Comparison of ENCODE assay signal across 19 mouse cellular contexts in the genomic region with DNA sequence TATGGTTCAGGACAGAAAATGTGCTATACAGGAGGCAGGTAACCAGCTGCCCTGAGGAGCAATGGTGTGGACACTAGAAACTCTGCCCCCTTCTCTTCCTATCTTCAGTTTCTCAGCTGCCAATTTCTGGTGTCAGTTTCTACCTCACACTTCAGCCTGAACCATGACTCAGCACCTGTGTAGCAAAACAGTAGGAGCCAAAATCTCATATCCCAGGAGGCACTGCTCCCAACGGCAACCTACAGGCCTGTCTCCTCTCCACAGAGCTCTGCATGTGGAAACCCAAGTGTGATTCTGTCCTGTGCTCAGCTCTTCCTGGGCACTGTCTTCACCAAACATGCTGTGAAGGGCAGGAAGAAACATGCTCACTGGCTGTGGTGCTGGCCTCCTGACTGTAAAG.
A peak's percentile ranks its signal among the peaks of the same experiment; 100 is the strongest.
DNase-seq lines count a peak whose midpoint lies in the region; ATAC-seq and TF ChIP-seq lines count a peak whose summit lies in the region.
"Had no signal": no experiment of that assay in that cellular context is flagged by ENCODE, and none has a peak within 500 bp of the region (broad histone marks: within the 10 kb centered on the region; RNA-seq: fewer than 3 reads in every experiment).

No protein-coding gene starts in this region.

- 63% methylated on average over 1 of the region's 1 CpGs for WGBS in liver, postnatal 0 days (ENCODE audit: insufficient replicate concordance)

- 0 out of 2 replicates have a peak, but pooled peaks cover 6% of the 10 kb centered on the region for H3K36me3 ChIP-seq in liver, postnatal 0 days (replicated peaks; ENCODE audit: insufficient read depth, low read length)

- H3K9me3 ChIP-seq in liver, postnatal 0 days (ENCODE audit: low read length): no peaks in the 10 kb centered on the region
- H3K9me3 ChIP-seq: limb, embryonic 12.5 days; neural tube, embryonic 13.5 days had no signal

- H3K9ac ChIP-seq in liver, postnatal 0 days (replicated peaks): 0 out of 2 replicates have a peak overlapping the region, but pooled peaks have one; percentile 30
- H3K9ac ChIP-seq: limb, embryonic 12.5 days; neural tube, embryonic 13.5 days had no signal

- H3K4me3 ChIP-seq in liver, postnatal 0 days (ENCODE audit: low read depth, low read length): no peak overlapping the region
- H3K4me3 ChIP-seq: limb, embryonic 12.5 days; neural tube, embryonic 13.5 days had no signal

- TF ChIP-seq CTCF in liver, postnatal 0 days (IDR thresholded peaks at IDR 0.05; ENCODE audit: low read depth): no peak

- no peak overlapping the region for H3K4me2 ChIP-seq in liver, postnatal 0 days (ENCODE audit: low read depth, low read length)
- H3K4me2 ChIP-seq: limb, embryonic 12.5 days; neural tube, embryonic 13.5 days had no signal

- DNase-seq in cerebellum, adult 18-20 months: peak; percentile 27 to 51
- DNase-seq in brain, adult 2 months (ENCODE audit: low read depth, low spot score): peak; percentile 59
- peak; percentile 17 for DNase-seq in liver, postnatal 0 days
- DNase-seq in left cerebral cortex, adult 8-10 months (ENCODE audit: low spot score in 2 of 2): no peak
- no peak for DNase-seq in heart, adult 8-10 months (ENCODE audit: low spot score)
- no peak for DNase-seq in frontal cortex, postnatal 14 days (ENCODE audit: low spot score in 2 of 2)
- DNase-seq: adrenal gland, adult 2 months; heart, adult 11 months; heart, postnatal 14 days; kidney, postnatal 10 days; layer of hippocampus, postnatal 36 days; retina, postnatal 1 day; thymus, adult 18-20 months had no signal

- peak overlapping the region; percentile 41 for H3K27ac ChIP-seq in liver, postnatal 0 days (ENCODE audit: low read depth)
- H3K27ac ChIP-seq: limb, embryonic 12.5 days; neural tube, embryonic 13.5 days had no signal

- no peak for ATAC-seq in cerebellum, adult (ENCODE audit: insufficient number of reproducible peaks, low FRiP score, low TSS enrichment)
- ATAC-seq in common myeloid progenitor, adult 5-6 weeks (replicated peaks; ENCODE audit: low read depth, poor library complexity, severe bottlenecking): peak; percentile 48
- ATAC-seq in liver, postnatal 0 days: peak; percentile 55
- ATAC-seq: midbrain, embryonic 16.5 days; Patski had no signal

- H3K4me1 ChIP-seq in liver, postnatal 0 days (ENCODE audit: insufficient read depth): peaks cover 9% of the 10 kb centered on the region
- H3K4me1 ChIP-seq: limb, embryonic 12.5 days; neural tube, embryonic 13.5 days had no signal

- TF ChIP-seq EP300 in liver, postnatal 0 days (IDR thresholded peaks at IDR 0.05; ENCODE audit: low read depth): no peak

- no peaks in the 10 kb centered on the region for H3K27me3 ChIP-seq in liver, postnatal 0 days (ENCODE audit: insufficient read depth, low read length)
- H3K27me3 ChIP-seq: limb, embryonic 12.5 days; neural tube, embryonic 13.5 days; Patski had no signal

Comparison
In these comparisons a context has a peak if more than half of its experiments do, and no peak if none do; other contexts are left out.
1. DNase-seq: peak in cerebellum, adult 18-20 months (2 of 2), brain, adult 2 months (single experiment) and liver, postnatal 0 days (single experiment); none in left cerebral cortex, adult 8-10 months (0 of 2), heart, adult 8-10 months (single experiment) and frontal cortex, postnatal 14 days (0 of 2).